Mouse (Mus musculus): ENCODE data around the gene Il1rapl2.

- TF ChIP-seq CTCF (IDR thresholded peaks at IDR 0.05; ENCODE audit: low read depth) (no peak), EP300 (IDR thresholded peaks at IDR 0.05; ENCODE audit: low read depth) (no peak)
These were observed 22.1 kb upstream of the Il1rapl2 start for GRCm38 (mm10) chrX:137548348-137548747.

All from liver, embryonic 14.5 days (tissue).